Mouse (Mus musculus) thymus, postnatal 36 days (tissue): ENCODE measurements around the gene Dpp4.

Experiments
- DNase-seq, 2 experiments: peaks; one replicate each; pipeline ENCODE4 v3.0.0; 2022; ENCODE audit warnings: mixed read lengths in 2 of 2

The Dpp4 gene

GRCm38 (mm10) chr2:62412081-62412821 is at the start of gene Dpp4:
Dpp4 (minus strand) TSS chr2:62412231.
- no peak for DNase-seq

GRCm38 (mm10) chr2:62460815-62461450 is 48.9 kb upstream of the Dpp4 start:
- DNase-seq = no peak

GRCm38 (mm10) chr2:62460231-62460710 is 48.2 kb upstream of the Dpp4 start:
- no peak for DNase-seq

GRCm38 (mm10) chr2:62459241-62460174 is 47.5 kb upstream of the Dpp4 start:
- no peak for DNase-seq

GRCm38 (mm10) chr2:62458070-62458469 is 46.0 kb upstream of the Dpp4 start:
- no peak for DNase-seq

- DNase-seq = no peak
Measured at GRCm38 (mm10) chr2:62454991-62455390, 43.0 kb upstream of the Dpp4 start.

- DNase-seq = no peak
Measured at GRCm38 (mm10) chr2:62454033-62454432, 42.0 kb upstream of the Dpp4 start.

GRCm38 (mm10) chr2:62450364-62450763 is 38.3 kb upstream of the Dpp4 start:
- DNase-seq = no peak

GRCm38 (mm10) chr2:62449692-62450346 is 37.8 kb upstream of the Dpp4 start:
- no peak for DNase-seq

- DNase-seq = peak; percentile 63 to 76
Measured at GRCm38 (mm10) chr2:62440802-62441544, 28.9 kb upstream of the Dpp4 start.

- no peak for DNase-seq
Measured at GRCm38 (mm10) chr2:62440083-62440482, 28.1 kb upstream of the Dpp4 start.

GRCm38 (mm10) chr2:62431245-62431795 is 19.3 kb upstream of the Dpp4 start:
- DNase-seq = no peak

GRCm38 (mm10) chr2:62425941-62426340 is 13.9 kb upstream of the Dpp4 start:
- DNase-seq = no peak

- no peak for DNase-seq
Measured at GRCm38 (mm10) chr2:62423343-62423776, 11.3 kb upstream of the Dpp4 start.

- DNase-seq = no peak
Measured at GRCm38 (mm10) chr2:62422515-62423342, 10.7 kb upstream of the Dpp4 start.

GRCm38 (mm10) chr2:62421229-62421628 is 9.2 kb upstream of the Dpp4 start:
- DNase-seq = no peak

GRCm38 (mm10) chr2:62420045-62420444 is 8.0 kb upstream of the Dpp4 start:
- DNase-seq = no peak

GRCm38 (mm10) chr2:62417233-62417632 is 5.2 kb upstream of the Dpp4 start:
- no peak for DNase-seq

- peak; percentile 65 to 67 for DNase-seq
Measured at GRCm38 (mm10) chr2:62411211-62412080, 585 bp downstream of the Dpp4 start.
